Mouse (Mus musculus) midbrain, embryonic 12.5 days (tissue): Measurements from ENCODE around the gene Pole2. TPM values are rescaled to one million over a fixed set of nuclear protein-coding genes. Genes with fewer than 3 reads are reported as not detected.

Experiments used
- microRNA-seq: library from miRNA; unstranded; fragments of <30 nt; microRNA quantifications from one replicate; pipeline ENCODE4, GENCODE M21; 2017
- polyA plus RNA-seq: library from polyadenylated mRNA; unstranded; fragments of >200 nt; fragmentation: Nextera tagmentation; extraction: Ambion mirVana; gene quantifications from 2 replicates; pipeline ENCODE4 v1.2.1, GENCODE M21; 2016

The Pole2 gene
- polyA plus RNA-seq, 1 experiment from 2014 or later: 19.7 TPM

Small RNA genes lying within 50 kb of the gene (microRNA-seq; reads per million reads assigned to microRNA genes)
- gene Gm47287 (not detected), gene Gm47295 (1.2 reads per million)

Other genes starting within 250 kb of the Pole2 start
- 1,282 and 1,420 TPM in 2 replicates for gene Rps29, start 69.0 kb downstream of the Pole2 start, polyA plus RNA-seq
- gene Lrr1, start 59.4 kb downstream of the Pole2 start, polyA plus RNA-seq: 23.4 and 24.5 TPM in 2 replicates
- 406 and 431 TPM in 2 replicates for gene Rpl36al, start 44.1 kb downstream of the Pole2 start, polyA plus RNA-seq
- gene Mgat2, start 44.0 kb downstream of the Pole2 start, polyA plus RNA-seq: 48.0 and 48.6 TPM in 2 replicates
- 27.5 and 28.1 TPM in 2 replicates for gene Gm49383, start 31.1 kb downstream of the Pole2 start, polyA plus RNA-seq
- gene Dnaaf2, start 29.8 kb downstream of the Pole2 start, polyA plus RNA-seq: 14.1 and 14.7 TPM in 2 replicates
- 23.9 and 25.6 TPM in 2 replicates for gene Gm49384, start 23.9 kb downstream of the Pole2 start, polyA plus RNA-seq
- 3.7 and 4.4 TPM in 2 replicates for gene Klhdc1, start 13.0 kb upstream of the Pole2 start, polyA plus RNA-seq
- 259 and 264 TPM in 2 replicates for gene Klhdc2, start 68.5 kb upstream of the Pole2 start, polyA plus RNA-seq
- 95.2 and 101 TPM in 2 replicates for gene Nemf, start 129.0 kb upstream of the Pole2 start, polyA plus RNA-seq
- gene Arf6, start 144.0 kb upstream of the Pole2 start, polyA plus RNA-seq: 49.7 and 53.0 TPM in 2 replicates
- gene Gm9887, start 144.3 kb upstream of the Pole2 start, polyA plus RNA-seq: 1.6 and 2.3 TPM in 2 replicates